Mouse (Mus musculus): ENCODE measurements around the gene Cltc.

- TF ChIP-seq GATA1 (IDR thresholded peaks at IDR 0.05; ENCODE audit: borderline replicate concordance, low read length) (no peak), FLI1 (IDR thresholded peaks at IDR 0.05; ENCODE audit: low read length) (no peak)
Observed at GRCm38 (mm10) chr11:86725607-86726006, 31.8 kb downstream of the Cltc start.
